Mouse (Mus musculus): ENCODE data around the gene Pla2g4e. TPM values are rescaled to one million over a fixed set of nuclear protein-coding genes. Genes with fewer than 3 reads are reported as not detected.

The Pla2g4e gene
- 1 to 10 TPM; 2.9 to 3.4 TPM for total RNA-seq (2021)
- long read RNA-seq, experiment 1, partial matches to known transcripts, result 1 of 1 reads
- long read RNA-seq, experiment 1, other reads (novel, unspliced or antisense), result 0 of 1 reads
- long read RNA-seq, experiment 2, result 0 reads

DNA sequence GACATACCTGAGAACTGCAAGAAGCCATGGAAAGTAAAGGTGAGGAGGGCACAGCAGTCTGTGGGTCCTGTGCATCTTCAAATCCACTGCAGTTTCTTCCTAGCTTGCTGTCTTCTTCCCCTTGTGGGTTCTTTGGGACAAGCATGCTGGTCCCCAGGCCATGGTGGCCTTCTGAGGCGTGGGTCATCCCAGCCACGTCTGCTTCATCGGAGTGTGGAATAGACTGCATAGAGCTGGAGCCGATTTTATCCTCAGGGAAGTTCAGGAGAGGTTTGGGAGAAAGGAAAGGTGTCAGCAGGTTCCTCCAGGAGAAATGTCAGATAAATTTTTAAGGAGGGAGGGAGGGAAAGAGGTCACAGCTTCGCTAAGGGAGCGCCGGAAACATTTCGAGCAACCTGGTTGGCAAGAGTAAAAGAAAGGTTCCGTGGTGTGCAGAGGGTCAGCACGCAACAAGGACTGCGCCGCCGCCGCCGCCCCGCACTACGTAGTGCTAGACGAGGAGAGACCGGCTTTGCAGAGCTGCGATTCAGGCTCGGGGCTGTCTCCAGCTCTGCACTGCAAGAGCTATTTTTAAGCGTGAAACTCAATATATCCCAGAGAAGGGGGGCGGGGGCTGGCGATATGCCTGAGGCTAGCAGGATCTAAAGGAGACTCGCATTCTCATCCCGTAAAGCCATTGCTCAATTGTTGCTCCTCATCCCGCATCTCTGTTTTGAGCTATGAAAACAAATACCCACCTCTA is at the start of gene Pla2g4e:
TSS of gene Pla2g4e (minus strand) at position 657 of the 742 bp plus-strand sequence.
- DNase-seq, result peak; percentile 41 to 44

DNA sequence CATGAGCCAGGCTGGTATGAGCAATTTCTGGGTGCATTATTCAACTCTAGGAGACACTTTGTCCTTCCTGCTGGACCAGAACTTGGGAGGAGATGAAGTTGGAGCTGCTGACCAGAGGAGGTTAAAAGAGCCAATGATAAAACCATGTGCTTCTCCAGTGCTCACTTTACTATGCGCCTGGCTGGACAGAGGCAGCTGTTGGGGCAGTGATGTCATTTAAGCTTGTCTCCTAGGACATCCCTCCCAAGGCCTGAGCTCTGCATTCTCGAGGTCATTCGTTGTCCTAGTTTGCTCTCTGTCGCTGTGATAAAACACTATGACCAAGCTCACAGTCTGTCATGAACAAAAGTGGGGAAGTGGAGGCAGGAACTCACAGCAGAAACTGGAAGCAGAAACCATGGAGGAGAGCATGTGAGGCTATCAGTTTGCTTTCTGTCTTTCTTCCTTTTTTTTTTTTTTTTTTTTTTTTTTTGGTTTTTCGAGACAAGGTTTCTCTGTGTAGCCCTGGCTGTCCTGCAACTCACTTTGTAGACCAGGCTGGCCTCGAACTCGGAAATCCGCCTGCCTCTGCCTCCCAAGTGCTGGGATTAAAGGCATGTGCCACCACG is 46.4 kb upstream of the Pla2g4e start:
- no peak for DNase-seq

GRCm38 (mm10) chr2:120288995-120289394 is 43.9 kb upstream of the Pla2g4e start, which contains the start of gene Pla2g4d:
Pla2g4d (minus strand) TSS chr2:120289197.
- no peak for DNase-seq

- no peak for DNase-seq
These were observed 43.3 kb upstream of the Pla2g4e start for GRCm38 (mm10) chr2:120288401-120288800.

GRCm38 (mm10) chr2:120285639-120286038 is 40.5 kb upstream of the Pla2g4e start:
- no peak for DNase-seq

- no peak for DNase-seq
These were observed 39.6 kb upstream of the Pla2g4e start for GRCm38 (mm10) chr2:120284705-120285104.

DNA sequence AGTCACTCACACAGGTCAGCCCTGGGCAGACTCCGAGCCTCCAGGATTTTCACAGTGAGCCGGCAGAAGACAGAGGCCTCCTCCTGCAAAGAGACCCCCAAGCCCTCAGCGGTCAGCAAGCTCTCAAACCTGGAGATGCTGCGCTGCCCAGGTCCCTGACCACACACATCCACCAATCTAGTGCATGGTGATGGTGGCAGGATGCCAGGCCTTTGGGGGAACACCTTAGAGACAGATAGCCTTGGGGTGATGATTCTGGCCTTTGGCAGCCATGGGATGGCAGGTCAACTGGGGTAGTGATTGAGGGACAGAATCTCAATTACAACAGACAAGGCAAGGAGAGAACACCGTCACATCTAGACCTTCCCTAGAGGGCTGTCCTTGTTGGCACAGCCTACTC is 39.0 kb upstream of the Pla2g4e start:
- DNase-seq, result no peak

DNA sequence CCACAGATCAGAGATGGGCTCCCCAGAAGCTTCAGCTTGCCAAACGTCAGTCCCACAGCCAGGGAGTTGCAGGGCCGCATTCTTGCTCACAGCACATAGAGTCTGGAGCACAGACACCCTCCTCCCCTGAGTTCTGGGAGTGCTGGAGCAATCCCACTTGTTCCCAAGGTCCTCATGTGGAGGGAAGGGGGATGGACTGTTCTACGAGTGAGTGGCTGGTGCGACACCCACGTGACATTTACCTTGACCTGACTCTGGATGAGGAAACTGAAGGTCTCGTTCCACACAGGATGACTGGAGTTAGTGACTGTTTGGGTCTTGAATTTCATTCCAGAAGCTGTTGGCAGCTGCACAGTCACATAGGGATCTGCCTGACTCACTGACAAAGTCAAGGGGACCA is 38.4 kb upstream of the Pla2g4e start:
- DNase-seq, result no peak

DNA sequence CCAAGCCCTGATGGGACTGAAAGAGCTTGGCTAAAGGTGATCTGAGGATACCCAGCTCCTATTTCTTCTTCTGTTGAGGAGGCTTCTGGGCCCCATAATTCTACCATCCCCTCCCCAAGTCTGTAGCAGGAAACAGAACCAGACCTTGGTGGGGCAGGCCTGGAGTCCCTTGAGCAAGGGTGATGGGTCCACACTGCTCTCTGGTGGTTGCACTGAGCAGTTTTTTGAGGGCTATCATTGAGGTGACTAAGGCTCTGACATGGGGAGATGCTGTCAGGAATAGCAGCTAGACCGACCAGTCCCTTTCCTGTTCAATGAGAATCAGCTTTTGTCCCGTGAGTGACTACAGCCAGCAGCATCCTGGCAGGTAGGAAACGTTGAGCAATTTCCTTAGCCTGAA is 36.1 kb upstream of the Pla2g4e start:
- no peak for DNase-seq

- peak; percentile 19 to 62 for DNase-seq
These were observed 34.8 kb upstream of the Pla2g4e start for GRCm38 (mm10) chr2:120279961-120280360.

GRCm38 (mm10) chr2:120276951-120277350 is 31.8 kb upstream of the Pla2g4e start:
- DNase-seq, result no peak

- DNase-seq, result no peak
These were observed 23.5 kb upstream of the Pla2g4e start for GRCm38 (mm10) chr2:120268635-120269034.

- no peak for DNase-seq
These were observed 20.4 kb upstream of the Pla2g4e start for GRCm38 (mm10) chr2:120265523-120265922.

DNA sequence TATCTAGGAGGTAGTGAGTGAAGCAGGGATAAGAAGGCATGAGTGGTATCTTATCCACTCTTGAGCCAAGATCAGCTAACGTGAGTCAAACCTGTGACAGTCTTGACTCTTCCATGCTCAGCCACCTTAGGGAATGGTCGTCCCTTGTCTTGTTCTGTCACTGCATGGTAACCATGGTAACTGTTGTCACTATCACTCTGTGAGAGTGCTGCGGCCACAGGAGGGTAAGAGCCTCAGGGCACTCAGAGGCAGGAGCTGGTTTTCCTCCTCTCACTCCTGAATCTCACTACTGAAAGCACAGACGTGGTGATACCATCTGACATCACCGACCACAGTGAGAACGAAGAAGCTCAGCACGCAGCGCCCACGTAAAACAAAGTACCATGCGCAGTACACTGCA is 19.7 kb upstream of the Pla2g4e start:
- no peak for DNase-seq

- DNase-seq, result no peak
These were observed 17.7 kb upstream of the Pla2g4e start for GRCm38 (mm10) chr2:120262876-120263275.

DNA sequence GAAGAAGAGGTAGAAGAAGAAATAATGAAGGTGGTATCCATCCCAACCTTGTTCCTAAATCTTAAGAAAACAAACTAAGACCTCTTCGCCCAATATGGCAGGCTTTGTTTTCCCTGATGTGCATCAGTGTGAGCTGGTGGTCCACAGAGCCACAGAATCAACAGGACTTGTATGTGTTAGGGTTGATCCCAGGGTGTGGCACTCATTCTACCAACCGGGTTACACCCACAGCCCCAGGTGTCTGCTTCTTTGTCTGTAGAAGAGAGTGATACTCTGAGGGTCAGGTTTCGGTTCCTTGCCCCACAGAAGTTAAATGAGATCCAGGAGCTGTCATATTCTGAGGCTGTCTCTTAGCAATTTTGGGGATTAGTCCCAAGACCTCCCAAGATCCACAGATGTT is 16.2 kb upstream of the Pla2g4e start:
- DNase-seq, result no peak

- DNase-seq, result no peak
These were observed 11.1 kb upstream of the Pla2g4e start for GRCm38 (mm10) chr2:120256259-120256658.

GRCm38 (mm10) chr2:120252644-120253043 is 7.5 kb upstream of the Pla2g4e start:
- DNase-seq, result no peak

- no peak for DNase-seq
These were observed 384 bp upstream of the Pla2g4e start for GRCm38 (mm10) chr2:120245421-120246016.

GRCm38 (mm10) chr2:120243995-120244394 is 1.1 kb downstream of the Pla2g4e start:
- DNase-seq, result no peak

- no peak for DNase-seq
These were observed 2.2 kb downstream of the Pla2g4e start for GRCm38 (mm10) chr2:120242791-120243467.

DNA sequence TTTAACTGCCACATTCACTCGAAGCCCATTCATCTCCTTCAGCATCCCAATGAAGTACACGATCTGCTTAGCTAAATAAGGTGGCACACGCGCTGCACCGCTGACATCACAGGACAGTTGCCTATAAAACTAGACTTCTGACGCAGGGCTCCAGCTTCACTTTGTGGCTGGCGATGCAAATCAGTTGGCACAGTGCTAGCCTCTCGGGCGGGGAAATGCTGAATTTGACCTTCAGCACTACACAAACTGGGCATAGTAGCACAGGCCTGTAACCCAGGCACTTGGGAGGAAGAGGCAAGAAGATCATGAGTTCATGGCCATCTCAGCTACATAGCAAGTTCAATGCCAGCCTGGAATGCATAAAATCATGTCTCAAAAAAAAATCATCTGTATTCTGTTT is 6.4 kb downstream of the Pla2g4e start:
- peak in 1 of 2 experiments; percentile 22 for DNase-seq

- DNase-seq, result no peak
These were observed 7.4 kb downstream of the Pla2g4e start for GRCm38 (mm10) chr2:120237784-120238183.

Measured in heart, adult 18-20 months (tissue).